Mouse (Mus musculus): ENCODE results near the gene Zfp704. TPM values are rescaled to one million over a fixed set of nuclear protein-coding genes. Genes with fewer than 3 reads are reported as not detected.

Zfp704 gene
- polyA plus RNA-seq, 1 experiment from 2014 or later: 8.9 TPM

- Histone ChIP-seq H3K27me3 (replicated peaks; ENCODE audit: control insufficient read depth, insufficient read depth, low read length) (no peaks in the 10 kb centered on the region), H3K9me3 (replicated peaks; ENCODE audit: control insufficient read depth, low read length) (no peaks in the 10 kb centered on the region), H3K36me3 (ENCODE audit: control insufficient read depth, insufficient read depth, low read length) (no peaks in the 10 kb centered on the region), H3K9ac (ENCODE audit: low read length) (no peak overlapping the region), H3K4me1 (ENCODE audit: control insufficient read depth, insufficient read depth, low read length) (no peaks in the 10 kb centered on the region), H3K4me2 (ENCODE audit: low read length) (no peak overlapping the region), H3K4me3 (ENCODE audit: low read depth, low read length) (no peak overlapping the region), H3K27ac (ENCODE audit: low read depth, low read length) (no peak overlapping the region)
- no peak for ATAC-seq
- 95% methylated on average over 4 of the region's 4 CpGs for WGBS
- no peak for DNase-seq (ENCODE audit: low spot score)
Observed at GRCm38 (mm10) chr3:9427826-9428225, 182.1 kb downstream of the Zfp704 start.

DNA sequence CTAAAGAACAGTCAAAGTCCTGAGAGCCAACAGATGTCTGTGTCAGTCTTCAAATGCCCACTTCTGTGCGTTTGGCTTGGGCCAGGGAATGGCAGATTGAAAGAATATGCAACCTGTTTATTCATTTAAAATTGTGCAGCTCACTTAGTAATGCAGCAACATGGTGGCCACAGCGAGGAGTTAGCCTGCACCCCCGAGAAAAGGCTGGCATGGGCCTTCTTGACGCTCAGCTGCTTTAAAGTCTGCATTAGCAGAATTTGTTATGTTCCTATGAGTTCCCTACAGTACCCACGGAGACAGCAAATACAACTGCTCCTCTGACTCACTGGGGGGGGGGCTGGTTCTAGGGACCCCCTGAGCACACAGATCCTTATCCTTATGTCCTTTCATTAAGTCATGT, 184.2 kb downstream of the Zfp704 start:
- no peak overlapping the region for H3K9ac ChIP-seq (ENCODE audit: low read length)
- no peaks in the 10 kb centered on the region for H3K4me1 ChIP-seq (ENCODE audit: control insufficient read depth, insufficient read depth, low read length)
- WGBS: 92% methylated on average over 5 of the region's 5 CpGs
- H3K27ac ChIP-seq (ENCODE audit: low read depth, low read length): no peak overlapping the region
- no peak for ATAC-seq
- no peaks in the 10 kb centered on the region for H3K9me3 ChIP-seq (replicated peaks; ENCODE audit: control insufficient read depth, low read length)
- no peaks in the 10 kb centered on the region for H3K27me3 ChIP-seq (replicated peaks; ENCODE audit: control insufficient read depth, insufficient read depth, low read length)
- H3K4me3 ChIP-seq (ENCODE audit: low read depth, low read length): no peak overlapping the region
- H3K4me2 ChIP-seq (ENCODE audit: low read length): no peak overlapping the region
- DNase-seq (ENCODE audit: low spot score): no peak
- H3K36me3 ChIP-seq (ENCODE audit: control insufficient read depth, insufficient read depth, low read length): no peaks in the 10 kb centered on the region

- ATAC-seq (no peak), DNase-seq (ENCODE audit: low spot score) (no peak)
Observed at GRCm38 (mm10) chr3:9424637-9425036, 185.2 kb downstream of the Zfp704 start.

GRCm38 (mm10) chr3:9423669-9424068, 186.2 kb downstream of the Zfp704 start:
- no peak overlapping the region for H3K4me2 ChIP-seq (ENCODE audit: low read length)
- H3K9ac ChIP-seq (ENCODE audit: low read length): no peak overlapping the region
- H3K9me3 ChIP-seq (replicated peaks; ENCODE audit: control insufficient read depth, low read length): no peaks in the 10 kb centered on the region
- no peak overlapping the region for H3K4me3 ChIP-seq (ENCODE audit: low read depth, low read length)
- H3K4me1 ChIP-seq (ENCODE audit: control insufficient read depth, insufficient read depth, low read length): no peaks in the 10 kb centered on the region
- DNase-seq (ENCODE audit: low spot score) (no peak), ATAC-seq (no peak)
- 85% methylated on average over 6 of the region's 6 CpGs for WGBS
- no peak overlapping the region for H3K27ac ChIP-seq (ENCODE audit: low read depth, low read length)
- H3K36me3 ChIP-seq (ENCODE audit: control insufficient read depth, insufficient read depth, low read length): no peaks in the 10 kb centered on the region
- H3K27me3 ChIP-seq (replicated peaks; ENCODE audit: control insufficient read depth, insufficient read depth, low read length): no peaks in the 10 kb centered on the region

More at GRCm38 (mm10) chr3:9424637-9425036, 185.2 kb downstream of the Zfp704 start:
- H3K36me3 ChIP-seq (ENCODE audit: control insufficient read depth, insufficient read depth, low read length): no peaks in the 10 kb centered on the region
- no peak overlapping the region for H3K27ac ChIP-seq (ENCODE audit: low read depth, low read length)
- H3K9me3 ChIP-seq (replicated peaks; ENCODE audit: control insufficient read depth, low read length): no peaks in the 10 kb centered on the region
- H3K9ac ChIP-seq (ENCODE audit: low read length): no peak overlapping the region
- 62% methylated on average over 6 of the region's 6 CpGs for WGBS
- no peaks in the 10 kb centered on the region for H3K27me3 ChIP-seq (replicated peaks; ENCODE audit: control insufficient read depth, insufficient read depth, low read length)
- H3K4me2 ChIP-seq (ENCODE audit: low read length): no peak overlapping the region
- no peaks in the 10 kb centered on the region for H3K4me1 ChIP-seq (ENCODE audit: control insufficient read depth, insufficient read depth, low read length)
- H3K4me3 ChIP-seq (ENCODE audit: low read depth, low read length): no peak overlapping the region

DNA sequence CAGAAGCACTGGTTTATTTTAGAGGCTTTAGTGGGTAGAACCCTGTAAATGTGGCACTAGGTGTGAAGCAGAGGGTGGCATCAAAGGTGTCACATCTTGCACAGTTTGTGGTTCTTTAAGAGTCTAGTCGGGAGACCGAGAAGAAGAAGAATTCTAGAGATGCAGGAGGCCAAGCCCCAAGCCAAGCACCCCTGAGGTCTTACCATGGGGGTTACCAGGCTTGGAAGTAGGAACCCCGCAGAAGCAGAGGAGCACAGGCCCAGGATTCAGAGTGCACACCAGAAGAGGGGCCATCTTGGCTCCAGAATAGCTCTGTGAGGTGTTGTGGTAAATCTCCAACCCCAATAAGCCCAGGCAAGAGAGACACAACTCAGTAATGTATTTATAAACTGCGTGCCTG, 201.0 kb downstream of the Zfp704 start:
- H3K4me2 ChIP-seq (ENCODE audit: low read length): no peak overlapping the region
- no peak overlapping the region for H3K4me3 ChIP-seq (ENCODE audit: low read depth, low read length)
- H3K27ac ChIP-seq (ENCODE audit: low read depth, low read length): no peak overlapping the region
- no peaks in the 10 kb centered on the region for H3K9me3 ChIP-seq (replicated peaks; ENCODE audit: control insufficient read depth, low read length)
- 93% methylated on average over 4 of the region's 4 CpGs for WGBS
- no peak overlapping the region for H3K9ac ChIP-seq (ENCODE audit: low read length)
- no peaks in the 10 kb centered on the region for H3K36me3 ChIP-seq (ENCODE audit: control insufficient read depth, insufficient read depth, low read length)
- DNase-seq (ENCODE audit: low spot score) (no peak), ATAC-seq (no peak)
- no peaks in the 10 kb centered on the region for H3K27me3 ChIP-seq (replicated peaks; ENCODE audit: control insufficient read depth, insufficient read depth, low read length)
- H3K4me1 ChIP-seq (ENCODE audit: control insufficient read depth, insufficient read depth, low read length): no peaks in the 10 kb centered on the region

DNA sequence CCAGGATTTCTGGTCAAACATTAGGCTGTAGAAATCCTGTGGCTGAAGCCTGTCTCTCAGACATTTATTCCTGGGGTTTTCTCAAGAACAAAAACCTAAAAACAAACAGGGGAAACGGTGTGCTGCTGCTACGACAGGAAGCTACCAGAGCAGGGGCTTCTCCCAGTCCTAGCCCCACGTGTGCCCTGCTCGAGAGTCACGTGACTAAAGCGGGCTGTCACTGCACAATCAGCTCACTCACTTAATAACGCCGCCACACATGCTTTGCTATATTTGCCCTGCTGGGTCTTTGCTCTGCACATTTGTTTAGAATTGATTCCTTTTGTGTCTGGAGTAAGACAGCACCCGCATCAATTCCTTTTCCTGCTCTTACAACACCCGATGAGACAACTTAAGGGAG, 202.1 kb downstream of the Zfp704 start:
- Histone ChIP-seq H3K9ac (ENCODE audit: low read length) (no peak overlapping the region), H3K27ac (ENCODE audit: low read depth, low read length) (no peak overlapping the region), H3K4me3 (ENCODE audit: low read depth, low read length) (no peak overlapping the region), H3K4me2 (ENCODE audit: low read length) (no peak overlapping the region), H3K27me3 (replicated peaks; ENCODE audit: control insufficient read depth, insufficient read depth, low read length) (no peaks in the 10 kb centered on the region), H3K36me3 (ENCODE audit: control insufficient read depth, insufficient read depth, low read length) (no peaks in the 10 kb centered on the region), H3K4me1 (ENCODE audit: control insufficient read depth, insufficient read depth, low read length) (peaks cover 7% of the 10 kb centered on the region), H3K9me3 (replicated peaks; ENCODE audit: control insufficient read depth, low read length) (no peaks in the 10 kb centered on the region)
- DNase-seq (ENCODE audit: low spot score) (no peak), ATAC-seq (no peak)
- 76% methylated on average over 10 of the region's 10 CpGs for WGBS

DNA sequence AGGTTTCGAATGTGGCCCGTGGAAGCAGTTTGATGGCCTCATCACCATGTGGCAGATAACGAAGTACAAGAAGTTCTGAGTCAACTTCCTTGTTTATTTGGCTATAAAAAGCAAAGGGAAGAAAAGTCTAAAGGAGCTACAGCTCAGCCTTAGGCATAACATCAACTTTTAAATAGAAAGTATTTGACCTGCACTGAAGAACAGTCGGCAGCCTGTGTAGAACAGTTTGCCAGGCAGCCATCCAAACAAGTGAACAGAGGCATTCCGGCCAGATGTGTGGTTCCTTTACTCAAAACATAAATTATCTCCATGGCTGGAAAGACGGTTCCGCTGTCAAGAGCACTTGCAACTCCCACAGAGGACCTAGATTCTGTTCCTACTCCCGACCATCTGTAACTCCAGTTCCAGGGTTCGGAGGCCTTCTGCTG, 202.8 kb downstream of the Zfp704 start:
- Histone ChIP-seq H3K9me3 (replicated peaks; ENCODE audit: control insufficient read depth, low read length) (no peaks in the 10 kb centered on the region), H3K36me3 (ENCODE audit: control insufficient read depth, insufficient read depth, low read length) (no peaks in the 10 kb centered on the region), H3K4me2 (ENCODE audit: low read length) (no peak overlapping the region), H3K27me3 (replicated peaks; ENCODE audit: control insufficient read depth, insufficient read depth, low read length) (no peaks in the 10 kb centered on the region), H3K4me1 (ENCODE audit: control insufficient read depth, insufficient read depth, low read length) (peaks cover 8% of the 10 kb centered on the region), H3K9ac (ENCODE audit: low read length) (no peak overlapping the region), H3K4me3 (ENCODE audit: low read depth, low read length) (no peak overlapping the region), H3K27ac (ENCODE audit: low read depth, low read length) (no peak overlapping the region)
- DNase-seq (ENCODE audit: low spot score) (no peak), ATAC-seq (no peak)
- 91% methylated on average over 9 of the region's 9 CpGs for WGBS

GRCm38 (mm10) chr3:9405341-9405740, 204.5 kb downstream of the Zfp704 start:
- Histone ChIP-seq H3K9me3 (replicated peaks; ENCODE audit: control insufficient read depth, low read length) (no peaks in the 10 kb centered on the region), H3K27me3 (replicated peaks; ENCODE audit: control insufficient read depth, insufficient read depth, low read length) (no peaks in the 10 kb centered on the region), H3K4me2 (ENCODE audit: low read length) (no peak overlapping the region), H3K4me1 (ENCODE audit: control insufficient read depth, insufficient read depth, low read length) (peaks cover 19% of the 10 kb centered on the region), H3K4me3 (ENCODE audit: low read depth, low read length) (no peak overlapping the region), H3K36me3 (ENCODE audit: control insufficient read depth, insufficient read depth, low read length) (no peaks in the 10 kb centered on the region), H3K9ac (ENCODE audit: low read length) (no peak overlapping the region), H3K27ac (ENCODE audit: low read depth, low read length) (no peak overlapping the region)
- WGBS: 83% methylated on average over 9 of the region's 9 CpGs
- DNase-seq (ENCODE audit: low spot score) (no peak), ATAC-seq (no peak)

GRCm38 (mm10) chr3:9403255-9404050, 206.4 kb downstream of the Zfp704 start:
- Histone ChIP-seq H3K9me3 (replicated peaks; ENCODE audit: control insufficient read depth, low read length) (no peaks in the 10 kb centered on the region), H3K4me3 (ENCODE audit: low read depth, low read length) (no peak overlapping the region), H3K9ac (ENCODE audit: low read length) (no peak overlapping the region), H3K27ac (ENCODE audit: low read depth, low read length) (no peak overlapping the region), H3K36me3 (ENCODE audit: control insufficient read depth, insufficient read depth, low read length) (no peaks in the 10 kb centered on the region), H3K4me1 (ENCODE audit: control insufficient read depth, insufficient read depth, low read length) (peaks cover 19% of the 10 kb centered on the region), H3K27me3 (replicated peaks; ENCODE audit: control insufficient read depth, insufficient read depth, low read length) (no peaks in the 10 kb centered on the region), H3K4me2 (ENCODE audit: low read length) (no peak overlapping the region)
- WGBS: 60% methylated on average over 5 of the region's 5 CpGs
- 0 out of 2 replicates have a peak, but pooled peaks have one; percentile 16 for ATAC-seq
- peak; percentile 23 for DNase-seq (ENCODE audit: low spot score)

Data from forebrain, embryonic 14.5 days (tissue).